Mouse (Mus musculus): ENCODE measurements around the gene Pfkl. TPM values are rescaled to one million over a fixed set of nuclear protein-coding genes. Genes with fewer than 3 reads are reported as not detected.
A peak's percentile ranks its signal among the peaks of the same experiment; 100 is the strongest.
"Not testable (repeated sequence)": the region's sequence is repeated elsewhere in the genome, so short reads cannot be mapped to it uniquely, and the experiment has no call there.

Pfkl gene
- total RNA-seq (2021) = 100 to 1,000 TPM; 155 to 164 TPM
- long read RNA-seq, experiment 1, transcript Pfkl-201 (22 exons, 3,730 nt) = major isoform, 323 of 378 reads
- long read RNA-seq, experiment 1, partial matches to known transcripts = 23 of 378 reads
- long read RNA-seq, experiment 1, other reads (novel, unspliced or antisense) = 31 of 378 reads
- long read RNA-seq, experiment 2, transcript Pfkl-201 (22 exons, 3,730 nt) = major isoform, 396 of 456 reads
- long read RNA-seq, experiment 2, partial matches to known transcripts = 43 of 456 reads
- long read RNA-seq, experiment 2, other reads (novel, unspliced or antisense) = 16 of 456 reads

DNA sequence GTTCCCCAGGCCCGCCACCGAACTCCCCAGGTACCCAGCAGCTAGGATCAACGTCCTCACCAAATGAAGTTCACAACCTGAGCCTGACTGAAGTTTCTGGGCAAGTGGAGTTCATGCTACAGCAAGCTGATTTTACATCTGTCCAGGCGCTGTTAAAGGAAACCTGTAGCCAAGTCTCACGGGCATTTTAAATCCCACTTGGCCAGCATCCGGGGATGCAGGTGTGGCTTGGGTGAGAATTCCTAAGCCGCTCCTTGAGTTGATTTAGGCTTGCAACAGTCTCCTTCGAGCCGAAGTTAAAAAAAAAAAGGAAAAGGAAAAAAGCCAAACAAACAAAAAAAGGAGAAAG lies at the start of gene Pfkl:
Pfkl (minus strand) TSS at position 139 of the 349 bp plus-strand sequence.
- no peak for DNase-seq (ENCODE audit: low spot score in 2 of 2)

DNA sequence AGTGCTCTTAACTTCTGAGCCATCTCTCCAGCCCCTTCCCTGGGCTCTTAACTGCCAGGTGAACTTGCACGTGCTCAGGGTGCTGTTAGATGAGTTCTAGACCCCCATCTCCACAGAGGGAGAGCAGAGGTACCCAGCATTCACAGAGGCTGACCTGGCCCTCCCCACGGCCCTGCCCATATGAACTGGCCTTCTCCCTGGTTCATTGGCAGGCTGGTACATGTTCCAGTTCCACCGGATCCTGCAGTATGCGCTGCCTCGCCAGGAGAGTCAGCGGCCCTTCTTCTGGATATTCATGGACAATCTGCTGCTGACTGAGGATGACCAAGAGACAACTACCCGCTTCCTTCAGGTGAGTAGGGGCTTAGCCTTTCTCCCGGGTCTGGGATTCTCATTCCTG lies 47.2 kb upstream of the Pfkl start:
- no peak for DNase-seq (ENCODE audit: low spot score in 2 of 2)

DNA sequence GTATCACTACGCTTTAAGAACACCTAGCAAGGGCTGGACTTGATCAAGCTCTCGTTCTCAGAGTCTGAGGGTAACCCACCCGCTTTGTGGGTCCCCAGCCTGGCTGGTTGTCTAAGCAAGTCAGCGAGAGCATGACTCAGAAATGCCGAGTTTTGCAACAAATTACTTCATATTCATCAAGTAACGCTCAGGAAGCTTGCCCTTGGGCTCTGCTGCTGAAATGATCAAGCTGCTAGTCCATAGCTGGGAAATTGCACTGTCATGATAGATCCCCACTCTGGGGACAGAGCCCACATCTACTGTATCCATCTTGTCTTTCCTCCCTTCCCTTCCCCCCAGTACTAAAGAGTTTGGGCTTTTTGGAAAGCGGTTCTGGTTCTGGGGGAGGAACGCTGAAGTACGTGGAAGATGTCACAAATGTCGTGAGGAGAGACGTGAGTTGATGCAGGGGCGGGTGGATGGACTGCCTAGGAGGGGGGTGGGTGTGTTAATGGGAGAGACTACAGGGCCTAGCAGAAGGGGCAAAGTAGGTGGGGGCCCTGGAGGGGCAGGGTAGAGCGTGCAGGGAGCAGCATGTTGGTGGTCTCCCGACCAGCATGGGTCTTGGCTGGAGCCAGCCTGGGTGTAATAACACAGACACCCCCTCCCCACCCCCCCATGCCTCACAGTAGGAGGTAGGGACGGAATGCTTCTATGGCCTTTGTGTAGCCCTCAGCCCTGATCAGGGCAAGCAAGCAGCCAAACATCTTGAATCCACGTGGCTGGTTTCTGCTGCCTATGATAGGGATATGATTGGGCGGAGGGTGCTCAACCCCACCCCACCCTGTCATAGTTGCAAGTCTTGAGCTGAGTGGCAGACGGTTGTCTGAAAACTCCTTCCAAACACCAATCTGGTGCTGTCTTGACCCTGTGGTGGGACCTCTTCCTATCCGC lies 45.0 kb upstream of the Pfkl start:
- no peak for DNase-seq (ENCODE audit: low spot score in 2 of 2)

DNA sequence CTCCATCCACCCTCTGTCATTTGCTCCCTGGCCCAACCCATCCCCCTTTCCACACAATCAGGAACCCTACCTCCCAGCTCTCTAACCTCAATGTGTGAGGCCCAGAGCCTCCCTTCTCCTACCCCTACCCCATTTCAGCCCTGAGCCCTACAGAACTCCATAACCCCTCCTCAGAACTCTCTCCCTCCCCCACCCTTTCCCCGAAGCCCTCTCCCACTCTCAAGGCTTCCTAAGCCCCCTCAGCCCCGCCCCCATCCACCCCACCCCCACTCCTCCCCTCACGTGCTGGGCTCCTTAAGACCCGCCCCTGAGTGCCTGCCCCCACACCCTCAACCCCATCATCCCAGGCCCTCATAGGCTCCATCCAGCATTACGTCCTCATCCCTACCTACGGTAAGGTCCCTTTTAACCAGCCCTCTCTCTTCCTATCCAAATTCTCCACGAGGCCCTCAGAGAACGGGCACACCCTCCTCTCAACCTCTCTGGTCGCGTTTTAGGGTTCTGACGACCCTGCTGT lies 39.7 kb upstream of the Pfkl start:
- no peak for DNase-seq (ENCODE audit: low spot score in 2 of 2)

DNA sequence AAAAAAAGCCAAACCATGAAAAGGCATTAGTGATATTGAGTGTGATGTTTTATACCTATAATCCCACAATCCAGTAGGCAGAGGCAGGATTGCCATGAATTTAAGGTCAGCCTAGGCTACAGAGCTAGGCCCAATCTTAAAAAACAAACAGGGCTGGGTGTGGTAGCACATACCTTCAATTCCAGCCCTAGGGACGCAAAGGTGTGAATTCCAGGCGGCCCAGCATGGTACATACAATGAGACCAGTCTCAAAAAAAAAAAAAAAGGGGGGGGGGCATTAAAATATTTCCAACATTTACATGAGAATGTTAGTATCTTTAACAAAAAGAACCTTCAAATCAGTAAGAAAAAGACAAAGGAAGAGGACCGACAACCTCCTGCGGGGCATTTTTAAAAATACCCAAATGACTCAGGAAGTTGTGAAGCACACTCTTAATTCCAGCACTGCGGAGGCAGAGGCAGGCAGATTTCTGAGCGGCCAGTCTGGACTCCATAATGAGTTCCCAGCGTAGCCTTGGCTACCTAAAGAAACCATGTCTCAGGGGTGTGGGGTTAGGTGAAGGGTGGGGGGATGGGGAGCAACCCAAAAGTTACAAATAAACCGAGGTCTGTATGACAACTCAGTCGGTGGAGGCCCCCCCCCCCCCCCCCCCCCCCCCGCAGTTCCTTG lies 38.3 kb upstream of the Pfkl start:
- DNase-seq (ENCODE audit: low spot score in 2 of 2) = no peak

DNA sequence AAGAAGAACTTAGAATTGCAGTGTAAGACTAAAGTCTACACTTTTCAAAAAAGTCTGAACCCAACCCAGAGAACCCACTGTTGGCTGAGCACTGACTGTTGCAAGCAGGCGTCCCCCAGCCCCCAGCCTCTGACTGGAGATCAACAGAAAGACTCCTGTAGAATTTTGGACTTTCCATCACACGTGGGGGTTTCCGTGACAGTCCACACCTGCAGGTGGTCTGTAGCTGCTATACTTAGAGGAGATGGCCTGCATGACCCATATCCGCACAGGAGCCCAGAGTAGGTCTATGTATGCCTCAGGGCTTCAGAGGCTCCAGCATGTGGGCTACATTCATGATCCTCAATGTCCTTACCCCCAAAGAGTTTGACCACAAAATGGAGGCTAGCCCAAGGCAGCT lies 36.5 kb upstream of the Pfkl start:
- no peak for DNase-seq (ENCODE audit: low spot score in 2 of 2)

DNA sequence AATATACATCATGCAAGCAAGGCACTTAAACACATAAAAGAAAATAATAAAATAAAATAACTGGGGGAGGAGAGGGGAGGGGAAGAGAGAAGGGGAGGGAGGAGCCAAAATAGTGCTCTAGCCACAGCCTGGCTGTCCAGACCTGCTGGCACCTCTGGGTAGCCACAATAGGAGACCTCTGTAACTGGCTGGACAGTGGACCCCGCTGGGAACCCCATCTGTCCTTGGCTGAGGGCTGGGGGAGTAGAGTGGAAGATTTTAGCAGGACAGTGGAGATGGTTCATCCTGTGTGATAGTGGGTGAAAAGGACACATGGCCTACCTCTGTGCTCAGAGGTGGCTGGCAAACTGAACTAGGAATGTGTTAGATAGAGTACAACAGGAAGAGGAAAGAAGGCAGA lies 34.6 kb upstream of the Pfkl start:
- no peak for DNase-seq (ENCODE audit: low spot score in 2 of 2)

DNA sequence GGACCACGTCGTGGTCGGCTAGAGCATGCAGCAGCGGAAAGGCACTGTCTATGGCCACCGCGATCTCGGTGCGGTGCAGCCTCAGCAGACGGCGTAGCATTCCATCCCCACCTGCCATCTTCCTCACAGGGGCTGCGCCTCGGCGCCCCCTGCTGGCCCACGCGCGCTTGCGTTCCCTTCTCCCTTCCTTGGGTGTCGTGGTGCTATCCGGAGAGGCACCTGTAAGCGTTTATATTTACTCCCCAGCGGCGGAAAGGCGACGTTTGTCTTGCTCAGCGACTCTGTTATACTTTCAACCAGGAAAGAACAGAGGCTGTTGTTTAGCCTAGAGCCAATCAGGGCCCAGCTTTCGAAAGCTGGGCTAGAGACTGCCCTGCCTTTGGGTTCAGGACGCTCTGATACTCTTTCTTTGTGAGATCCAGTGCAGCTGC lies 33.5 kb upstream of the Pfkl start, which contains the start of gene Aire:
Aire (minus strand) TSS at position 205 of the 431 bp plus-strand sequence.
- peak; percentile 35 to 57 for DNase-seq (ENCODE audit: low spot score in 2 of 2)

DNA sequence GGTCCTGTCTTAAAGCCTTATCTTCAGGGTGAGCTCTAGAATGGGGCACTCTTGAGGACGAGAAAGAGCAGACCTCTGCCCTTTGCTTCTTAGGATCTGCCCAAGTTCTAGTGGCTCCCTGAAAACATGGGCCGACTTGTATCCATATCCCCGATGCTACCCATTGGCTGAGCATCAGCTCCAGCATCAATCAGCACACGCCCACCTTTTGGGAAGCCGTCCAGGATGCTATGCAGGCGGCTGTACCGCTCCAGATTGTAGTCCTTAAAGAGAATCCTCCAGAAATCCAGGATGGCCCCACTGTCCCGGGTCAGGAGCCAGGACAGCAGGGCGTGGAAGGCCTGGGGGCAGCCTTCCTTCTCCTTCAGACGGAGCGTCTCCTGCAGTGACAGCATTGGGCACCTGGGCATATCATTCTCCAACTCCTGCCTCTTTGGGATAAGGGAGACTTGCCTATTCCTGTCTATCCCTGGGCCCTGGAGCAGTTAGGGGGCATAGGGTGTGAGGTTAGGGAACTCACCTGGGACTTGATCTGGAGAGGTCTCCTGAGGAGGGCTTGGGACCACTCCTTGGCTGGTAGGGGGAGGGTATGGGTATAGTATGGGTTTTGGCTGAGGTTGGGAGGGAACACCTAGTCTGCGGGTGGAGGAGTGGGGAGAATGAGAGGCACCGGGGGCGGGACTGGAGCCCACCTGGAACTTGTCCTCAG lies 33.0 kb upstream of the Pfkl start:
- DNase-seq (ENCODE audit: low spot score in 2 of 2) = peak; percentile 26 to 31

DNA sequence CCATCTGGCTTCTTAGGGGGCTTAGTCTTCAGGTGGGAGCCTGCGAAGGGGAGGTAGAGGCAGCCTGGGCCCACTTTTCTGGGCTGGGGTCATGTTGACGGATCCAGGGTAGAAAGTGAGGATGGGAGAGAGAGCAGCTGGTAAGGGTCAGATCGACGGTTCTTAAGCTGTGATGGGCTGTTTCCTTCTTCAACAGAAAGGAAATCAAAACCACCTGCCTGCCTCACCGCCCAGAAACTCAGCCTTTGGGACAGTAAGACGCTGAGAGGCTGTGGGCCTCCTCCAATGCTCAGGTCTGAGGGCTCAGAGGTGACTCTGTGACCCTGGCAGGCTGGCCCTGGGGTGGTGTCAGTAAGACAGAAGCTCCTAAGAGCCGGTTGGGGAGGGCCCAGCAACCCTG lies 32.2 kb upstream of the Pfkl start:
- DNase-seq (ENCODE audit: low spot score in 2 of 2) = no peak

DNA sequence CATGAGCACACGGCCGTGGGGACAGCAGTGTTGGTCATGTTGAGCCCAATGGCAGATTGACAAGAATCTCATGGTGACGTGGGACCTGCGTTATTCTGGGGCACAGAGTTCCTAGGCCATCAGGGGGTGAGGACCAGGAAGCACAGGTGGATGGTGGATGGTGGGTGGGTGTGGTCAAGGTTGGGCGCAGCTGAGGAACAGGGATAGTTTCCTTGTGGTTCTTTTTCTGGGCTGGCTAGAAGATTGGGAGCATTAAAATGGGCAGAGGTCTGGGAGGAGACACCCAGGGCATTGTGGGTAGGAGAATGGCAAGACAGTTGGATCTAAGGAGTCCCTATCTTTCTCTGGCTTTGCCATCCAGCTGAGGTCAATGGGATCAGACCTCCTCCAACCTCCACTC lies 31.8 kb upstream of the Pfkl start, which contains the start of gene Dnmt3l:
Dnmt3l (plus strand) TSS at position 301 of the 400 bp plus-strand sequence.
- no peak for DNase-seq (ENCODE audit: low spot score in 2 of 2)

DNA sequence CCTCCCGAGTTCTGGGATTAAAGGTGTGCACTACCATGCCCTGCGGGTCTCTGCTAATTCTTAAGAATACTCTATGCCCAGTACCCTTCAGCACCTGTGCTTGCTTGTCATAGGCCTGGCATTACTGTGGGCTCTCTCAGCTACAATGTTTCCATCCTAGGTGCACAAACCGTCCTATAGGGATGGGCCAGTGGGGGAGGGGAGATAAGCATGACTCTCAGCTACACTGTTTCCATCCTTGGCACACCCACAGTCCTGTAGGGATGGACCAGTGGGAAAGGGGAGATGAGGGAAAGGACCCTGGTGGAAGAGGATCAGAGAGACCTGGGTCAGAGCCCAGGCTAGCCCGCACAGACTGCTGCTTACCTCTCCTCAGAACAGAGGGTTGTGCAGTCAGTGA lies 27.3 kb upstream of the Pfkl start:
- no peak for DNase-seq (ENCODE audit: low spot score in 2 of 2)

DNA sequence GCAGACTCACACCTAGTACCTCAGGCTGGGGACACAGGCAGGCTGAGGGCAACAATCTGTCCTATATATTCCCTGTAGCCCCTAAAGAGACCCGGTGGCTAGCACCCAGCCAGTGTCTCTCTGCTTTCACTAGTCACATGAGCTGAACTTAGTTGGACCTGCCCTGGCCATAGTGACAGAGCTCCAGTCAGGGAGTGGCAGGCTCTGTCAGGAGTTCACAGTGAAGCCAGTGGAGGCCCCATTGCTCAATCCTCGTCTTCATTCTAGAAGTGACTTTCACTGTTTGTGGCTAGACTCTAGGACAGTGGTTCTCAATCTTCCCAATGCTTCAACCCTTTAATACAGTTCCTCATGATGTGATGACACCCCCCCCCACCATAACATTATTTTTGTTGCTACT lies 22.1 kb upstream of the Pfkl start:
- no peak for DNase-seq (ENCODE audit: low spot score in 2 of 2)

DNA sequence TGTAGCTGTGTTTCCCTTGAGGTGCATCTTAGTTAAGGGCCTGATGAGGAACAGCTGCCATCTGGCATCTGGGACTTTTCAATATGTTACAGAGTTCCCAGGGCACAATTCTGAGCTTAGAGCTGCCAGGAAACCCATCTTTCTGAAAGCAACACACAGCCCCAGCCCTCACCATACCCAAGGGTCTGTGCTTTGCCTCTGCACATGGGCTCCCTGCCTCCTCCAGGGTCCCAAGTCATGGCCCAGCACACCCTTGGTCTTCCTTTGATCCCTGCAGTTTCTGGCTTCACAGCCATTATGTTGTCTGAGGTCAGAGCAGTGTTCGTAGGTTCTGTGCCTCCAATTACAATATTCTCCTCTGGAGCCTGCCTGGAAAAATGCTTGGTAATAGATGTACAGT lies 19.2 kb upstream of the Pfkl start:
- DNase-seq (ENCODE audit: low spot score in 2 of 2) = no peak

DNA sequence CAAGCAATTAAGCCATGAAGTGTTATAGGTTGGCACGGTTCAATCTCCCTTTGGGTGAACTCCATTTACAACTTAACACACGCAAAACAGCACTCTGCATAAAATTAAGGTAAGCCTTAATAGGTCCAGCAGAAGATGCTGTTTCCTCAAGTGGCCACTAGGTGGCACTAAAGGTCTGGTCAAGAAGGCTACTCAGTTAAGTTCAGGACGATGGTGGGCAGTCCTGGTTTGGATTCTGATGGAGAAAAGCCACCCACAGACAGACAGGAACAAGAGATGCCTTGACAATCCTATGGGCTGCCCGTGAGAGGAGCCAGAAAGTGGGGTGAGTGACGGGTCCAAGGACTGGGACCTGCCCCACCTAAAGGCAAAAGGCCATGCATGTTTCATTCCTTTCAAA lies 18.2 kb upstream of the Pfkl start:
- DNase-seq (ENCODE audit: low spot score in 2 of 2) = peak; percentile 58 to 77

DNA sequence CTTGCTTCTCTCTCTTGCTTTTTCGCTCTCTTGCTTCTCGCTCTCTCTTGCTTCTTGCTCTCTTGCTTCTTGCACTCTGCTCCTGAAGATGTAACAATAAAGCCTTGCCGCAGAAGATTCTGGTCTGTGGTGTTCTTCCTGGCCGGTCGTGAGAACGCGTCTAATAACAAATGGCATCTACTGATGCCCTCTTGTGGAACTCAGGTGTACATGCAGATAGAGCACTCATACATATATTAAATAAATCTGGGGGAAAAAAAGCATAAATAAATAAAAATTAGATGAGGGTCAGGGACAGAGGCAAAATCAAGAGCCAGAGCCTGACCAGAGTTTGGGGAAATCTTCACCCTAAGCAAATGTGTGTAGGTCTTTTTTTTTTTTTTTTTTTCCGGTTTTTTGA lies 15.6 kb upstream of the Pfkl start:
- not testable (repeated sequence) for DNase-seq (ENCODE audit: low spot score in 2 of 2)

DNA sequence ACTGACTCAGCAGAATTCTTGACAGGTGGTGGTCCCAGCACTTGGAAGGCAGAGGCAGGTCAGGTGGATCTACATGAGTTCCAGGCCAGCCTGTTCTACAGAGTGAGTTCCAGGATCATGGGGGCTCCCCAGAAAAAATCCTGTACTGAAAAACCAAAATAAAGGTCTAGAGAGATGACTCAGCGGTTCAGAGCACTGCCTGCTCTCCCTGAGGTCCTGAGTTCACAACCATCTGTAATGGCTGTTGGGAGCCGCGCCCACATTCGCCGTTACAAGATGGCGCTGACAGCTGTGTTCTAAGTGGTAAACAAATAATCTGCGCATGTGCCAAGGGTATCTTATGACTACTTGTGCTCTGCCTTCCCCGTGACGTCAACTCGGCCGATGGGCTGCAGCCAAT lies 10.1 kb upstream of the Pfkl start:
- not testable (repeated sequence) for DNase-seq (ENCODE audit: low spot score in 2 of 2)

DNA sequence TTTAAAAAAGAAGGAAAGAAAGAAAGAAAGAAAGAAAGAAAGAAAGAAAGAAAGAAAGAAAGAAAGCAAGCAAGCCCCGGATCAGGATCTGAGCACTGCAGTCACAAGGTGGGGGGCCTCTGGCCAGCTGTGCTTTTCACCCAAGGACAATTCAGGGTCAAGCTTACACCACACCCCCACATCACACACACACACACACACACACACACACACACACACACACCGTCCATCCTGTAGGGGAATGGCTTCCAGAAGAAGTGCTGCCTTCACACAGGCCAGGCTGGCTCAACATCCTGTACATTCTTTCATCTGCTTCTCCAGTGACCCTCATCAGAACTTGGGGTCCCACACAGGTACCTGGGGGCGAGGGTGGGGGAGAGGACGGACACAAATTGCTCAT lies 9.4 kb upstream of the Pfkl start:
- no peak for DNase-seq (ENCODE audit: low spot score in 2 of 2)

DNA sequence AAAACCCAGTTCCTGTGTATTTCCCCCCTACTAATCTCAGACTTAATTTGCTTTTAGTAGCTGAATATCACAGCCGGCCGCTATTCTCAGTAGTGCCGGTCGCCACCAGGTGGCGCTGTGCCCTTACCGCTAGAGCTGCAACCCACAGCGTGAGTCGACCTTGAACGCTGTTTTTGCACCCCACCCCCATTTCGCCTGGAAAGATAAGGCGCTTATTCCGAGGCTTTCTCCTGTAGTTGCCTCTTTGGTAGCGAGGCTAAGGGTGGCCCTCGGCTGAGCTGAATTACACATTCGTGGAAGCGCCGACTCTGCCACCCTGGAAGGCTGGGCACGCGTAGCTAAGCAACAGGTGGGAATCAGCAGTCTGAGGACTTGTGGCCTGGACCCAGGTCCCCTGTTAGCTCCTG lies 8.9 kb upstream of the Pfkl start:
- peak; percentile 71 to 79 for DNase-seq (ENCODE audit: low spot score in 2 of 2)

DNA sequence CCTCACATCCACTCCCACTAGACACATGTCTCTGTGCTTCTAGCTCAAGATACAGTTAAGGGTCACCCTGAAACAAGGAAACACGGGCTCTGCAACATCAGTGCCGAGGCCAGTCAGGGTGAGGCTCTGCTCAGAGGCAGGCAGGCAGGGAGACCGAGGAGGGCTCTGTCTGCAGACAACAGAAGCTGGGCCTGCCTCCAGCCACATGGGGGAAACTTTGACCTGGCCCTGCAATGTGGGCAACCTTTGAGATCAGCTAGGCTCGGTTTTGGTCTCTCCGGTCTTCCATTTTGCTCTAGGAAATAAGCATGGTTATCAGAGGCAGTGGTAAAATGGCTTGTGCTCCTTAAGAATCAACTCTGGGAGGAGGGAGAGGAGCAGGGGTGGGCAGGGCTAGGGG lies 6.5 kb upstream of the Pfkl start:
- DNase-seq (ENCODE audit: low spot score in 2 of 2) = no peak

DNA sequence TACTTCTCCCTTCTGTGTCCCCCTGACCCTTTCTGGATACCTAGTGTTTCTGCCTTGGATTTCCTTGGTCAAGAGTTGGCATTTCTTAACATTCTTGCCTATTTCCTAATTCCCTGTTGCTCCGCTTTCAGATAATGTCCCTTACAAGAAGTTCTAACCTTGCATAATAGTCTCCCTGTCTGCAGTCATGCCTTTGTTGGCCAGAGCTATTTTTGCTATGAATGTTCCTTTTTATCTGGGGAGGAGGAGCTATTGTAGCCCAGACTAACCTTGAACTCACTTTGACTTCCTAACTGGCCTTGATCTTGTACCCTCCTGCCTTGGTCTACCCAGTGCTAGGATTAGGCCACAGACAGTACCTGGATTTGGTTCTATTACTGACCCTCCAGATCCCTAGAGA lies 5.6 kb upstream of the Pfkl start:
- DNase-seq (ENCODE audit: low spot score in 2 of 2) = no peak
